Mouse (Mus musculus): ENCODE measurements around the gene Ispd. TPM values are rescaled to one million over a fixed set of nuclear protein-coding genes. Genes with fewer than 3 reads are reported as not detected.
A peak's percentile ranks its signal among the peaks of the same experiment; 100 is the strongest.

Ispd gene
- polyA plus RNA-seq, 1 experiment, result 0.64 TPM

- WGBS, result 77% methylated on average over 2 of the region's 2 CpGs
- DNase-seq (ENCODE audit: low read depth, low spot score), result no peak
Measured at GRCm38 (mm10) chr12:36457726-36458125, 76.5 kb downstream of the Ispd start.

GRCm38 (mm10) chr12:36468325-36469044, 87.2 kb downstream of the Ispd start:
- 89% methylated on average over 6 of the region's 6 CpGs for WGBS
- DNase-seq (ENCODE audit: low read depth, low spot score), result no peak

- no peak for DNase-seq (ENCODE audit: low read depth, low spot score)
- WGBS, result 73% methylated on average over 4 of the region's 4 CpGs
Measured at GRCm38 (mm10) chr12:36471411-36471810, 90.2 kb downstream of the Ispd start.

GRCm38 (mm10) chr12:36474171-36474570, 92.9 kb downstream of the Ispd start:
- DNase-seq (ENCODE audit: low read depth, low spot score), result no peak
- 95% methylated on average over 3 of the region's 3 CpGs for WGBS

- DNase-seq (ENCODE audit: low read depth, low spot score), result no peak
- 36% methylated on average over 4 of the region's 4 CpGs for WGBS
Measured at GRCm38 (mm10) chr12:36475269-36475668, 94.0 kb downstream of the Ispd start.

GRCm38 (mm10) chr12:36476476-36476875, 95.2 kb downstream of the Ispd start:
- WGBS, result 69% methylated on average over 5 of the region's 5 CpGs
- DNase-seq (ENCODE audit: low read depth, low spot score), result no peak

GRCm38 (mm10) chr12:36477501-36477900, 96.3 kb downstream of the Ispd start:
- no peak for DNase-seq (ENCODE audit: low read depth, low spot score)
- WGBS, result 59% methylated on average over 6 of the region's 6 CpGs

- WGBS, result 64% methylated on average over 3 of the region's 3 CpGs
- DNase-seq (ENCODE audit: low read depth, low spot score), result no peak
Measured at GRCm38 (mm10) chr12:36477926-36478325, 96.7 kb downstream of the Ispd start.

GRCm38 (mm10) chr12:36481742-36482141, 100.5 kb downstream of the Ispd start:
- 66% methylated on average over 3 of the region's 3 CpGs for WGBS
- no peak for DNase-seq (ENCODE audit: low read depth, low spot score)

GRCm38 (mm10) chr12:36483346-36483745, 102.1 kb downstream of the Ispd start:
- WGBS, result 21% methylated on average over 2 of the region's 2 CpGs
- no peak for DNase-seq (ENCODE audit: low read depth, low spot score)

- 77% methylated on average over 3 of the region's 3 CpGs for WGBS
Measured at GRCm38 (mm10) chr12:36497565-36497964, 116.3 kb downstream of the Ispd start.

GRCm38 (mm10) chr12:36507111-36507903, 126.1 kb downstream of the Ispd start:
- DNase-seq (ENCODE audit: low read depth, low spot score), result no peak
- 74% methylated on average over 7 of the region's 7 CpGs for WGBS

More at GRCm38 (mm10) chr12:36497565-36497964, 116.3 kb downstream of the Ispd start:
- DNase-seq (ENCODE audit: low read depth, low spot score), result no peak

- no peak for DNase-seq (ENCODE audit: low read depth, low spot score)
- 49% methylated on average over 10 of the region's 10 CpGs for WGBS
Measured at GRCm38 (mm10) chr12:36509954-36510642, 128.8 kb downstream of the Ispd start.

GRCm38 (mm10) chr12:36521774-36522173, 140.5 kb downstream of the Ispd start:
- no peak for DNase-seq (ENCODE audit: low read depth, low spot score)
- WGBS, result 65% methylated on average over 2 of the region's 2 CpGs

GRCm38 (mm10) chr12:36523515-36523914, 142.3 kb downstream of the Ispd start:
- 42% methylated on average over 2 of the region's 2 CpGs for WGBS
- DNase-seq (ENCODE audit: low read depth, low spot score), result peak; percentile 18

GRCm38 (mm10) chr12:36530920-36531319, 149.7 kb downstream of the Ispd start:
- 29% methylated on average over 2 of the region's 2 CpGs for WGBS

GRCm38 (mm10) chr12:36531421-36532072, 150.3 kb downstream of the Ispd start:
- DNase-seq (ENCODE audit: low read depth, low spot score), result no peak
- WGBS, result 39% methylated on average over 4 of the region's 4 CpGs

More at GRCm38 (mm10) chr12:36530920-36531319, 149.7 kb downstream of the Ispd start:
- DNase-seq (ENCODE audit: low read depth, low spot score), result no peak

GRCm38 (mm10) chr12:36532525-36532924, 151.3 kb downstream of the Ispd start:
- no peak for DNase-seq (ENCODE audit: low read depth, low spot score)
- 71% methylated on average over 3 of the region's 3 CpGs for WGBS

- 96% methylated on average over 2 of the region's 2 CpGs for WGBS
Measured at GRCm38 (mm10) chr12:36533160-36533900, 152.1 kb downstream of the Ispd start.

More at GRCm38 (mm10) chr12:36533160-36533900, 152.1 kb downstream of the Ispd start:
- no peak for DNase-seq (ENCODE audit: low read depth, low spot score)

All from large intestine, adult 2 months (tissue).